Mouse (Mus musculus) heart, postnatal 14 days (tissue): ENCODE measurements around the gene Lcn5. TPM values are rescaled to one million over a fixed set of nuclear protein-coding genes. Genes with fewer than 3 reads are reported as not detected.
"Not testable (repeated sequence)": the region's sequence is repeated elsewhere in the genome, so short reads cannot be mapped to it uniquely, and the experiment has no call there.

Experiments used
- DNase-seq, 2 experiments: peaks; one replicate each; pipeline ENCODE4 v3.0.0; 2021 to 2022
- intact Hi-C: fragments of 180-260 bp; cut with DNase I; formaldehyde crosslinking; loops from one replicate; pipeline ENCODE4 v1.15.1; 2025
- total RNA-seq, 2 experiments: library from RNA; stranded (reverse); gene quantifications; 2 replicates each; pipeline ENCODE4 v1.2.3; 2021

Gene Lcn5
- total RNA-seq, 2 experiments from 2014 or later = not detected

DNA sequence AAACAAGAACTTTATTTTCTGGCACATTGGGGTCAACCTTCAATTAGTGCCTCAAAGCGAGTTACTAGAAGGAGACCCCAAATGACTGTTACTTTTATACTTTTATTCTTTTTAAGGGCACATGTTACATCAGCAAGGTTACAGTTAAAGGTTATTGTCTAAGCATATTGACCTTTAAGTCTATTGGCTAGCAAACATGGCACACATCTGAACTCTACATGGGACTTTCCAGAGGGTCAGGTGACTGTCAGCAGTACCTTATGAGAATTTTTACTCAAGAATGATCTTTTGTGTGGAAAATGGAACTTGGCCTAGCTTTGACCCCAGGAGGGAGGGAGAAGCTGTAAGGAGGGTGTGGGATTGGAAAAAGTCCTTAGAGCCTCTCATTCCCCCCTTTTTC lies 8.8 kb downstream of the Lcn5 start:
- intact Hi-C loops = no loop called here
- DNase-seq = no peak

DNA sequence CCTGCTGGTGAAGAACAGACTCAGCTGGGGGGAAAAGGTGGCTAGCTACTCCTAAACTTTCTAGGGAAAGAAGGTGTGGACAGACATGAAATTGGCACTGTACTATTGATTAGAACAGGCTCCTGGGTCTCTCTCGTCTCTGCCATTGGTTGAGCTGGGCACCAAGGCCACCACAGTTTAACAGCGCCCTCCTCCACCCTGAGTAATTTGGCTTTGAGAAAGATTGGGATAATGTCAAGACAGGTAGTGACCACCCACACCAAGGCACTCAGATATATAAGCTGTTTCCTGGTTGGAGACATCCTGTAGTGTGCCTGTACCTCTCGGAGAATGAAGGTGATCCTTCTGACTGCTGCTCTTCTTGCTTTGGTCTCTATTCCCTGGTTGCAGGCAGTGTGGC lies 18.7 kb downstream of the Lcn5 start, which contains the start of gene Lcn6:
Gene Lcn6, plus strand, starts transcription at position 301 of the 400 bp plus-strand sequence.
- no peak for DNase-seq
- intact Hi-C loops = no loop called here

DNA sequence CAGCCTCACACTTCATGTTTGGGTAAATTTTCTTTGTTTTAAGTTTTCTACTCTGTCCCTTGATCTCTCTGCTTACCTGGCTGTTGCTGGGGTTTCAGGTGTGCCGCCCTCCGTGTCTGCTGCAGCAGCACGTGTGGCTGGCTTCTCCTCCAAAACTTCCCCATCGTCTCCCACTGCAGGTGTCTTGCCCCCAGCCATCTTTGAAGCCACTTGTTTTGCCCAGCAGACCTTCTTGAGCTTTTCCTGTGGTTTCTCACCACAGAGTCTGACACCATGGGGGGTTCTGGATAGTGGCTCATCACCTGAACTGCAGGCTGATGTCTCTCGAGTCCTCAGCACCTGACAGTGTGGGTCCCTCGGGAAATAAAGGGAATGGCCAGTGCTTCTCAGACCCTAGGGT lies 21.8 kb downstream of the Lcn5 start:
- DNase-seq = no peak
- intact Hi-C loops = no loop called here

DNA sequence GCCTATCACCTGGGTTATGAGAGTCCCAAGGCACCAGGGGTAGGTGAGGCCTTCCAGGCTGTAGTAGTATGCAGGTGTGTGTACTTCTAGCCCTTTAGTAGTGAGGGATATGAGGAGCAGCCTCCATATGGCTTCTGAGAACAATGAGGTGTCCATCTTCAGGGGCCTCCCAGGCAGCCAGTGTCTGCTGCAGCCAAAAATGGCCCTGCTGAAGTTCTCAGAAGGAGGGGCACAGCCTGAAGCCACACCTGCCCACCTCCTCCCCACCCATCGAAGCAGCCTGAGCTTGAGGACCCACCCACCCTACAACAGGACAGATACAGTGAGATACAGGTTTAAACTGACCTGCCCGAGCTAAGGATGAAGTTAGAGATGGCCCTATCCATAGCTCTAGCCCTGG lies 24.7 kb downstream of the Lcn5 start, which contains the start of gene Lcn10:
Gene Lcn10, plus strand, starts transcription at position 301 of the 400 bp plus-strand sequence.
- intact Hi-C loops = no loop called here
- DNase-seq = no peak

DNA sequence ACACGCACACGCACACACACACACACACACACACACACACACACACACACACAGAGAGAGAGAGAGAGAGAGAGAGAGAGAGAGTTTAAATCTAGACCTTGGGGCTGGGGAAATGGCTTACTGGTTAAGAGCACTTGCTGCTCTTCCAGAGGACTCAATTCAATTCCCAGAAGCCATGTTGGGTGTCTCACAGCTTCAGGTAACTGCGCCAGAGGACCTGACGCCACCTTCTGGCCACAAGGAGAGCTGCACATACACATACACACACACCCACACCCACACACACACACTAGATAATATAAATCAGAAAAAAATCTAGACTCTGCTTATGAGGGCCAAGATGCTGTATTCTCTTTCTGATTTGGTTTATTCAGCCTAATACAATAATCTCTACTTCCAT lies 29.2 kb downstream of the Lcn5 start:
- DNase-seq = no peak
- intact Hi-C loops = no loop called here

DNA sequence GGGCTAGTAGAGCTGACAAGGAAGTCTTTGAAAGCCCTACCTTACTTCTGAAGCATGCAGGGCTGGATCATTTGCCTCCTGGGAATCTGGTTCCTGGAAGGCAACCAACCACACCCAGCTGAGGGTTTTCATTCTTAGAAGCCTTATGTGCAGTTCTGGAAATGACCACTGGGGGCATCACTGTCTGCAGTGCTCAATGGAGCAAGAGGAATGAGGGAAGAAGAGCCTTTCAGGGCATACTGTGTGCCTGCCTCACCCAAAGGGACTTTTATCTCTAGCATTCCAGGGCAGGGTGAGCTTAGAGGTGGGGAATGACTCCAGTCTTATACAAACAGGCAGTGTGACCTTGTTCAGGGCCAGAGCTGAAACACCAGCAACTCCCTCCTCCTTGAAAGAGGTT lies 36.9 kb downstream of the Lcn5 start:
- intact Hi-C loops = no loop called here
- DNase-seq = peak; percentile 62 to 81

DNA sequence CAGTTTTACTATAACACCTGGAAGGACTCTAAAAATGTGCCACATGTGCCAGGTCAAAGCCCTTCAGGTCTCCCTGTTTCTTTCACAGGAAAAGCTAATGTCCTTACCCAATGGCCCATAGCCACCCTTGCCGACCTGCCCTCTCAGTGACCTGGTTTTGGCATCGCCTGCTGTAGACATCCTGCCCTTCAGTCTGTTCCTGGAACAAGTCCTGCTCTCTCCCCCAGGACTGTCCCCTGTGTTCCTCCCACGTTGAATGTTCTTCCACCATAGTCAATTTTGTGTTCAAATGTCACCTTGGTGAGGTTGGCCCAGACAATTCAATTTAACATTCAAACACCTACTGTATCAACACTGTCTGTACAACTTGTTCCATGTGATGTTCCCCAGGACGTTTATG lies 39.2 kb downstream of the Lcn5 start:
- DNase-seq = no peak
- intact Hi-C loops = no loop called here

DNA sequence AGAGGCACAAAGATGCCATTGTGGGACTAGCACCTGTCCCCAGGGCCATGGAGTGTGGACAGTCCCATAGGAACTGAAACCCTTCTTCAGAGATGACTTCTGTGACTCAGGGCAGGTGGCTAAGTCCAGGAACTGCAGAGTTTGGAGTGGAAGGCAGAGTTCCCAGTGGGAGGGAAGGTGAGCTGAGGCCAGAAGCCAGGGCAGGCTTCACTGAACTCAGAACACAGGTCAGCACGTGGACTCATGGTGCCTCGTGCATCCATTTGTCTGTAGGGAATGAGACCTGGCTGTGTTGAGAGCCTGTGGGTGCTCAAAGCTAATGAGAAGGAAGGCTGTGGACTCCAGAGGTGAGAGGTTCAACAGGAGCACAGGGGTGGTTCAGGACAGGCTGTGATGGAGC lies 40.9 kb downstream of the Lcn5 start:
- no peak for DNase-seq

DNA sequence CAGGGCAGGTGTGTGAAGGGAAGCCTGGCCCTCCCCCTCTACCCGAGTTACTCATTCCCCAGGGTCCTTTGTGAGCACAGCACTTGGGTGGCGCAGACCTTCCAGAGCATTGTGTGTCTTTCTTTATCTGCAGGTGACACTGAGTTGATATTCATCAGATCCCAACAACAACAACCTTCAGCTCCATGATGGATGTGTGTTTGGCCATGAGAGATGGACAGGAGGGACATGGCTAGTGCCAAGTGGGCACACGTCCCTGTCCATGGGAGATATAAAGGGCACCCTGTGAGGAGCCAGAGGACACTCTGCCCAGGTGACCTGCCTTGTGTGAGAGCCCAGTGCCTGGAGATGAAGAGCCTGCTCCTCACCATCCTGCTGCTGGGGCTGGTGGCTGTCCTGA lies 42.0 kb downstream of the Lcn5 start, which contains the start of gene Obp2a:
Gene Obp2a, plus strand, starts transcription at position 301 of the 400 bp plus-strand sequence.
- DNase-seq, intact Hi-C loops: not testable (repeated sequence)

More for the DNA sequence above, 40.9 kb downstream of the Lcn5 start:
- intact Hi-C loops = loop anchor here (1.0 kb wide), 1 partner anchor 54 kb away; no protein-coding TSS in a partner anchor

DNA sequence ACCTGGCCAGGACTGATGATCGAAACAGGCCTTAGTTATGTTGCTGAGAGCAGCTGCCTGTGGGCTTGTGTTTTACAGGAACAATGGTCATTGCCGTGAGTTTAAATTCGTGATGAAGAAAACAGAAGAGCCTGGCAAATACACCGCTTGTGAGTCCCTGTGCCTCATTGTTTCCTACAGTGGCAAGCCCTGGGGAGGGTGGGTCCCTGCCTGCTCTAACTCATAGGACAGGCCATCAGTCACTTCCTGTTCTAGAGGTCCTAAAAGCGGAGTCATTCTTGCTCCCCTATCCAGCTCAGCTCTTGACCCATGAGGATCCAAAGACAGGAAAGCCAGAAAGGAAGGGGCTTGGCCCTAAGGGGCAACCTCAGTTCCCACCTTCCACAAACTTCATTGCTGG lies 43.2 kb downstream of the Lcn5 start:
- DNase-seq = peak in 1 of 2 experiments; percentile 7
- intact Hi-C loops = no loop called here

DNA sequence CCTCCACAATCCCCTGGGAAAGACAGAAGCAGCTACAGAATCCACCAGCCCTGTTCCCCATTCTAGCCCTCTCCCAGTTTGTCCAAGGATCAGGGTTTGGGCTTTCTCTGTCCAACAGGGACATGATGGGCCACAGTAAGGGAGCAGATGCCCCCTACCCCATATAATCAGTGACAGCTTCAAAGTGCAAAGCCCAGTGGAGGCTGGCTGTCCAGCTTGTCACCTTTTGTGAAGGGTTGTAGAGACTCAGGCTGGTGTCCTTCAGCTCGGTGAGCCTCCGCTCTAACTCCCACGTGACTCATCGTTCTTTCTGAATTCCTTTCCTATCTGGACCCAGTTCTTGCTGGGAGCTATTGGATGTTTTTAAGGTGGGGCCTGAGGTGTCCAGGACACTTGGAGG lies 46.0 kb downstream of the Lcn5 start:
- intact Hi-C loops = no loop called here
- no peak for DNase-seq

DNA sequence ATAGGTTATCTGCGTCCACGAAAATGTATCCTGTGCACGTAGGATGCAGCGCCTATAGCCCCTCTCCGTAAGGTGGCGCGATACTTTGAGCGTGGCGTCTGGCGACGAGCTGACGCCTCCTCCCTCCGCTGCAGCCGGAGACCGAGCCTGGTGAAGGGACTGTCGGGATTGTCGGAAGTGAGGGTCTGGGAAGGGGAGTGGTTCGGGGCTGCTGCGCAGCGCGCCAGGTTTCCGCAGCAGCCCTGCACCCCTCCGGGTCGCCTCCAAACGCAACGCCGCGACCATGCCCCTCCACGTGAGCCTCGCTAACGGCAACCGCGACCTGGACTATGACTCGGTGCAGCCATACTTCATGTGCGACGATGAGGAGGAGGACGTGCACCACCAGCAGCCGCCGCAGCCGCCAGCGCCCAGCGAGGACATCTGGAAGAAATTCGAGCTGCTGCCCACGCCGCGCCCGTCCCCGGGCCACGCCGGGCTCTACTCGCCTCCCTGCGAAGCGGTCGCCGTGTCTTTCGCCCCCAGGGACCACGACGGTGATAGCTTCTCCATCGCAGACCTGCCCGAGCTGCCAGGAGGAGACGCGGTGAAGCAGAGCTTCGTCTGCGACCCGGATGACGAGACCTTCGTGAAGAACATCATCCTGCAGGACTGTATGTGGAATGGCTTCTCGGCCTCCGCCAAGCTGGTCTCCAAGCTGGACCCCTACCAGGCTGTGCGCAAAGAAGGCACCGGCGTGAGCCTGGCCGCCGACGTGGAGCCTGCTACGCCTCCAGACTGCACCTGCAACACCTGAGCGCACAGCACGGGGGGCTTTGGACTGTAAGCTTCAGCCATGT lies 49.1 kb downstream of the Lcn5 start, which contains the start of gene Bmyc:
Gene Bmyc, plus strand, starts transcription at position 97 of the 839 bp plus-strand sequence.
- intact Hi-C loops = no loop called here
- peak; percentile 77 to 78 for DNase-seq

DNA sequence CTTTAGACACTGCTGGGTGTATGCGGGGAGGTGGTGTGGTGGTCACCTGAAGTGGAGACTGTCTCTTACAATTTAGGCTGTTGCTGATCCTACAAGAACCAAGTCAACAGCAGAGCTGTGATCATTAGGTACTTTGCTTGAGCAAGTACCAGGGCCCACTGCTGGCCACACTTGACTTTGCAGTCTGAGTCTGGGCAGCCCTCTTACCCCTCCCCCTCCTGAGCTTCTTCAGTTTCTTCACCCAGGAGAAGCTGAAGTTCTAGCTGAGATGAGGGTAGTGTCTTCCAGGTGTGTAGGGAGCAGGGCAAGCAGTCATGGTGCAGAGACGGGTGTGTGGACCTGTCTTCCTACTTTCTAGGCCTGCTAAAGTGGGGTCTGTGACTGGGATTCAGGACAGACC lies 50.4 kb downstream of the Lcn5 start:
- intact Hi-C loops = no loop called here
- peak in 1 of 2 experiments; percentile 37 for DNase-seq

DNA sequence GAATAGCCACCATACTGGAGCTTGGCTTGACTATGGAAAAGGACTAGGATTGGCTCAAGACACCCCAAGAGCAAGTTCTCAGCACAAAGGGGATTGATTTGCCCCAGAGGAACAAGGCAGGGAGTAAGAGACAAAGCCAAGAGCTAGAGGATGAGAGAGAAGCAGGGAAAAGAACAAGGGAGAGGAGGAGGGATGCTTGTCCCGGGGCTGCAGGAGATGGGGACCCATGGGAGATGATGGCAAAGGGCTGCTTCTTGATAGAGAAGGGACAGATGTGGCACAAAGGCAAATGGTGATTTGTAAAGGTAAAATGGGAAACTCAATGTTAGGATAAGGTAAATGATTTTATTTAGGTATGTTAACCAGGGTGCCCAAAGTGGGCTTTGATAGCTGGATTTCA lies 51.3 kb downstream of the Lcn5 start:
- intact Hi-C loops, DNase-seq: not testable (repeated sequence)

DNA sequence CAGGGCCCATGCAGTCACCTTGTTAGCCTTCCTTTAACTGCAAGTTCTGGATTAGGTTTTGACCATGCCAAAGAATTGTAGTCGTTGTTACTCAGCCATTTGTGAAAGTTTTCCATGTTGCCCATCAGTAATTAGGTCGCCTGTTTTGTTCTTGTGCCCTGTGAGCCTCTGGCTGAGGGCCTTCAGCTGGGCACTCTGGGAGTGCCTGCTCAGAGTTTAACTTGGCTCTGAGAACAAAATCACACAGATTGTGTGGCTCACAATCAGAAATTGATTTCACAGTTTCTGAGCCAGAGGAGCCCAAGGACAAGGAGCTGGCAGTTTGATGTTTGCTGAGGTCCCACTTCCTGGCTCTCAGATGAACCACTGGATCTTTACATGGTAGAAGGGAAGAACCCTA lies 52.0 kb downstream of the Lcn5 start:
- intact Hi-C loops, DNase-seq: not testable (repeated sequence)

Other genes starting within 250 kb of the Lcn5 start
- gene Fut7, start 234.7 kb upstream of the Lcn5 start, total RNA-seq = not detected
- 10 to 100 TPM; 22.0 to 24.4 TPM for gene Abca2, start 229.2 kb upstream of the Lcn5 start, total RNA-seq
- 1 to 10 TPM; 3.0 to 3.9 TPM for gene Clic3, start 201.1 kb upstream of the Lcn5 start, total RNA-seq
- gene Paxx, start 196.9 kb upstream of the Lcn5 start, total RNA-seq = 10 to 100 TPM; 22.9 to 23.4 TPM
- gene Ptgds, start 187.9 kb upstream of the Lcn5 start, total RNA-seq = 10 to 100 TPM; 30.9 to 38.6 TPM
- gene Lcn12, start 164.0 kb upstream of the Lcn5 start, total RNA-seq = not detected
- gene Fbxw5, start 157.2 kb upstream of the Lcn5 start, total RNA-seq = 10 to 100 TPM; 92.0 to 96.2 TPM
- gene C8g, start 156.2 kb upstream of the Lcn5 start, total RNA-seq = under 1 TPM; 0.51 to 0.98 TPM
- gene Traf2, start 111.0 kb upstream of the Lcn5 start, total RNA-seq = 10 to 100 TPM; 16.6 to 16.7 TPM
- 100 to 1,000 TPM; 175 to 185 TPM for gene Edf1, start 100.1 kb upstream of the Lcn5 start, total RNA-seq
- gene Mamdc4, start 83.1 kb upstream of the Lcn5 start, total RNA-seq = 1 to 10 TPM; 3.0 to 5.2 TPM
- gene Phpt1, start 82.7 kb upstream of the Lcn5 start, total RNA-seq = 10 to 100 TPM; 75.4 to 76.0 TPM
- under 1 TPM in 1 of 2 experiments, not detected in 1; 0.10 TPM for gene Ajm1, start 76.2 kb upstream of the Lcn5 start, total RNA-seq
- 10 to 100 TPM; 48.1 to 49.7 TPM for gene Rabl6, start 49.4 kb upstream of the Lcn5 start, total RNA-seq
- gene Ccdc183, start 40.3 kb upstream of the Lcn5 start, total RNA-seq = not detected
- 10 to 100 TPM; 16.6 to 22.5 TPM for gene Tmem141, start 35.9 kb upstream of the Lcn5 start, total RNA-seq
- 1 to 10 TPM; 6.3 TPM for gene Fcna, start 29.9 kb upstream of the Lcn5 start, total RNA-seq
- 1 to 10 TPM; 1.1 TPM for gene Lcn8, start 4.8 kb upstream of the Lcn5 start, total RNA-seq
- gene Lcn6, start 18.8 kb downstream of the Lcn5 start, total RNA-seq = not detected
- not detected for gene Lcn10, start 24.8 kb downstream of the Lcn5 start, total RNA-seq
- not detected for gene Obp2a, start 42.1 kb downstream of the Lcn5 start, total RNA-seq
- 10 to 100 TPM; 12.0 to 12.6 TPM for gene Bmyc, start 48.8 kb downstream of the Lcn5 start, total RNA-seq
- gene Obp2b, start 79.1 kb downstream of the Lcn5 start, total RNA-seq = not detected
- gene Lcn3, start 107.6 kb downstream of the Lcn5 start, total RNA-seq = not detected
- not detected for gene Lcn11, start 119.1 kb downstream of the Lcn5 start, total RNA-seq
- not detected for gene Gm13539, start 124.3 kb downstream of the Lcn5 start, total RNA-seq
- not detected for gene Glt6d1, start 157.9 kb downstream of the Lcn5 start, total RNA-seq
- gene Lcn9, start 165.2 kb downstream of the Lcn5 start, total RNA-seq = not detected
- gene Sohlh1, start 189.3 kb downstream of the Lcn5 start, total RNA-seq = not detected
- gene Kcnt1, start 205.8 kb downstream of the Lcn5 start, total RNA-seq = 1 to 10 TPM in 1 of 2 experiments, under 1 TPM in 1; 0.78 to 1.3 TPM